Mouse (Mus musculus) gastrocnemius, adult 18-20 months (tissue): Measurements from ENCODE around the gene Arpc1a. TPM values are rescaled to one million over a fixed set of nuclear protein-coding genes. Genes with fewer than 3 reads are reported as not detected.

Experiments
- DNase-seq: peaks from one replicate; pipeline ENCODE4 v3.0.0; 2021; ENCODE audit warnings: low spot score
- total RNA-seq, 2 experiments: library from RNA; stranded (reverse); gene quantifications; 2 replicates each; pipeline ENCODE4 v1.2.3; 2021

Arpc1a gene
- total RNA-seq, 2 experiments from 2014 or later, result 23.6 to 30.9 TPM

GRCm38 (mm10) chr5:145138836-145139235 is 55.2 kb downstream of the Arpc1a start:
- DNase-seq, result no peak

GRCm38 (mm10) chr5:145139571-145140519 is 56.2 kb downstream of the Arpc1a start, which contains the start of the genes Pdap1 and Bud31:
Gene Pdap1 (minus strand): TSS chr5:145140238.
Gene Bud31 (plus strand): TSS chr5:145140362.
- peak; percentile 96 for DNase-seq

GRCm38 (mm10) chr5:145140611-145141010 is 57.0 kb downstream of the Arpc1a start:
- DNase-seq, result no peak

GRCm38 (mm10) chr5:145147748-145148147 is 64.1 kb downstream of the Arpc1a start:
- no peak for DNase-seq

GRCm38 (mm10) chr5:145149294-145149693 is 65.7 kb downstream of the Arpc1a start:
- DNase-seq, result no peak

- no peak for DNase-seq
Observed at GRCm38 (mm10) chr5:145152690-145153089, 69.1 kb downstream of the Arpc1a start.

Other genes starting within 250 kb of the Arpc1a start
- 10 to 100 TPM in 1 of 2 experiments, 1 to 10 TPM in 1; 9.7 to 13.3 TPM for gene Smurf1, start 118.0 kb upstream of the Arpc1a start, total RNA-seq
- not detected for gene Gm4871, start 51.1 kb upstream of the Arpc1a start, total RNA-seq
- not detected for gene 1700018F24Rik, start 40.8 kb upstream of the Arpc1a start, total RNA-seq
- not detected for gene Kpna7, start 200 bp downstream of the Arpc1a start, total RNA-seq
- gene Arpc1b, start 30.4 kb downstream of the Arpc1a start, total RNA-seq, result 10 to 100 TPM; 17.2 to 25.7 TPM
- 10 to 100 TPM; 56.0 to 56.6 TPM for gene Pdap1, start 56.4 kb downstream of the Arpc1a start, total RNA-seq
- 10 to 100 TPM; 48.5 to 54.9 TPM for gene Bud31, start 56.5 kb downstream of the Arpc1a start, total RNA-seq
- gene Ptcd1, start 83.3 kb downstream of the Arpc1a start, total RNA-seq, result 10 to 100 TPM; 10.6 to 10.8 TPM
- gene Cpsf4, start 83.4 kb downstream of the Arpc1a start, total RNA-seq, result 1 to 10 TPM; 9.2 to 9.5 TPM
- 100 to 1,000 TPM; 688 to 719 TPM for gene Atp5j2, start 108.2 kb downstream of the Arpc1a start, total RNA-seq
- 10 to 100 TPM in 1 of 2 experiments, 1 to 10 TPM in 1; 8.7 to 11.8 TPM for gene Zkscan14, start 118.0 kb downstream of the Arpc1a start, total RNA-seq
- gene Zkscan5, start 120.7 kb downstream of the Arpc1a start, total RNA-seq, result 1 to 10 TPM; 8.5 to 9.6 TPM
- gene Zfp655, start 147.9 kb downstream of the Arpc1a start, total RNA-seq, result 10 to 100 TPM; 12.4 to 14.9 TPM
- 1 to 10 TPM; 7.9 to 8.0 TPM for gene Zscan25, start 196.7 kb downstream of the Arpc1a start, total RNA-seq